Mouse (Mus musculus) kidney, postnatal 10 days (tissue): Measurements from ENCODE around the gene Fdxacb1.

Source experiments
- DNase-seq: peaks from one replicate; pipeline ENCODE4 v3.0.0; 2021; ENCODE audit warnings: mixed read lengths

Gene Fdxacb1

GRCm38 (mm10) chr9:50768107-50769002 lies at the start of gene Fdxacb1:
Gene Fdxacb1 (plus strand): TSS chr9:50768236.
- peak; percentile 99 for DNase-seq

GRCm38 (mm10) chr9:50718878-50719277 lies 49.2 kb upstream of the Fdxacb1 start:
- no peak for DNase-seq

GRCm38 (mm10) chr9:50721061-50721460 lies 47.0 kb upstream of the Fdxacb1 start:
- DNase-seq = peak; percentile 37

- DNase-seq = no peak
Measured at GRCm38 (mm10) chr9:50722451-50722911, 45.6 kb upstream of the Fdxacb1 start.

DNA sequence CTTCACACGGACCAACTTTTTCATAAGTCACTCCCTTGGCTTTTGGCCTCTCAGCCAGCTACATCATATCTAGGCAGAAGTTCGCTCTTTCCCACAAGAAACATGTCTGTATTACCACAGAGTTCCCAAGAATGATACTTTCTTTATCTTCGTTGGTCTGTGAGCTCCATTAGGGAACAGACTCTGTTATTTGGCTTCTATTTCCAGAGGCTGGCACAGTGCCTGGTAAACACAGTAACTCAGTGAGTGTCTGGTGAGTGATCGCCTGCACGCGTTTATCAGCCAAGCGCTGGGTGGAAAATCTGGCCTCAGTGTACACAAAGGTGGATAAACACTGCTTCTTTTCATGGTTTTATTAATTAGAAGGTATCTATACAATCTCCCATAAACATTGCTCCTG lies 44.6 kb upstream of the Fdxacb1 start:
- peak; percentile 82 for DNase-seq

DNA sequence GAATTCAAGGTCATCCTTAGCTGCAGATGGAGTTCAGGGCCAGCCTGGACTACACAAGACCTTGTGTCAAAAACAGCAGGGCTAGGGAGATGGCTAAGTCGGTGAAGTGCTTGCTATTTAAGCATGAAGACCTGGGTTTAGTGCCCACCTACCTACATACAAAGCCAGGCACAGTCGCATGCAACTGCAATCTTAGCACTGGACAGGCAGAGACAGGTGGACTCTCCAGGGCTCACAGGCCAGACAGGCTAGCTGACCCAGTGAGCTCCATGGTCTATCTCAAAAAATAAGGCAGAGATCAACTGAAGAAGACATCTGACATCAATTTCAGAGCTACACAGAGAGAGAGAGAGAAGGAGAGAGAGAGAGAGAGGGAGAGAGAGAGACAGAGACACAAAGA lies 43.9 kb upstream of the Fdxacb1 start:
- DNase-seq = no peak

- no peak for DNase-seq
Measured at GRCm38 (mm10) chr9:50724661-50725330, 43.2 kb upstream of the Fdxacb1 start.

DNA sequence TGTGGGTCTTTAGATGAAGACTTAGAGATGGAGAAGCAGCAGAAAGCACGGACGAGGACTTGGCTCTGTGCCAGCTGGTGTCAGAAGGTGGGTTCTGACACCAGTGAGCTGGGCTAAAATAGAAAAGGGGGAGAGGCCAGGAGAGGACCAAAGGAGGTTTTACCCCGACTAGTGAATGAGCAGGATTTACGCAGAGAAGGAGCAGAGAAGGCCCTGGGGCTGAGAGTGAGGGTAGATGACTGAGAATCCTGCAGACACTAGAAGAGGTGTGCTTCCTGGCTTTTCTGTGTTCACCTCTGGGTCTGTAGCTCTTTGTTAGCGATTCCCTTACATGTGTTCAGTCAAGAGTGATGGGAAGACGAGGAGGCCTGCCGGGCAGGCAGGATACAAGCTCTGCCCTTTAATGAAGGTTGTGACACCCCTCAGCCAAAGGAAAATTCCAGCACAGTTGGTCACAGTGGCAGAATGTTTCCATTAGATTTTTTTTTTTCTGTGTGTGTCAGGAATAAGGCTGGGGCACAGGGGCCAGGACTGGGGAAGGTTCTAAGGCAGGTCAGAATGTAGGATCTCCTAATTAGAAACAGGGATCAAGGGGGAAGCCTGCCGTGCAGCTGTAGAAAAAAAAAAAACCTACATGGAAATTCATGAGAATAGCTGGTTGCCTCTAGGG lies 42.0 kb upstream of the Fdxacb1 start:
- DNase-seq = no peak

DNA sequence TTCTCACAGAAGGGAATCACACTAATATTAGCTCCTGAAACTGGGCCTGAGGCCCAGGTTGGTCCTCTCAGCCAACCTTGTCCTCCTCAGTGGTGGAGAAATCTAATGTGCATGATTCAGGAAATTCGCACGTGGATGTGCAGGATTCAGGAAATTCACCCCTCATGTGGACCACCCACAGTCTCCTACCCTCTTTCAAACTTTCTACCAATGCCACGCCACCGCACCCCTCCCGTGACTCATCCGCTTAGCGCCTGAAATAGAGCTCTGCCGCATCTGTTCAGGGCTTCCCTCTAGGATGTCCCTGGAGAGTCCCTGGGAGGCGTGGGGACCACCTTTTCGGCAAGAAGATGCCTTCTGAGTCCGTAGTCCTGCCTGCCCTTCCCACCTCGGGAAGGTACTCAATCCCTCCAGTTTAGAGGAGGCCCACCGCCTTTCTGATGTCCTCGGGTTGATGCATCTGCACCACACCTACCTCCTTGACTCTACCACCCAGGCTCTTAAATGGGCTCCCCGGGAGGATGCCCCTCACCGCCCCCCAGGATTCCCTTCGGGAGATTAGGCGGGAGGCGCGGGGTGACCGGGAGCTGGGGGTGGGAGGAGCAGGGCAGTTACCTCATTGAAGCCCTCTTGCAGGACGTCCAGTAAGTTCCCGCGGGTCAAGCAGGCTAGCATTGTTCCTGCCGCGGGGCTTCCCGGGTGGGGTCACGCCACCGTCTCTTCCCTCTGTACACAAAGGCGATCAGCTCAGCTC lies 40.7 kb upstream of the Fdxacb1 start:
- no peak for DNase-seq

GRCm38 (mm10) chr9:50727925-50728651 lies 39.9 kb upstream of the Fdxacb1 start:
- peak; percentile 86 for DNase-seq

DNA sequence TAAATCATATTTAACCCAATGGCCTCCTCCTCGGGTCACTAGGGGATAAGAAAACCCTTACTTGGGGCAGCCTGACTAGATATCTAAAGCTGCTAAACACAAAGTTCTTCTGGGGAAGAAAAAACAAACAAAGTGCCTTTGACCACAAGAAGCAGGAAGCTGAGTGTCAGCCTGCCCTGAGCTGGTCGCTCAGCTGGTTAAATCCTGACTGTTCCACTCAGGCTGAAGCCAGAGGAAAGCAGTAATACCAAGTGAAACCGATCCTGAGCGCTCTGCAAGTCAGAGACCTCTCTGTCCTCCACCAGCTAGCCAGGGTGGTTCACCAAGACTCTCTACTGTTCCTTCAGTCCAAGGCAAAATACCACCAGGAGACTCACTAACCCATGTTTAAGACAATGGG lies 38.4 kb upstream of the Fdxacb1 start:
- DNase-seq = peak; percentile 48

GRCm38 (mm10) chr9:50732560-50732959 lies 35.5 kb upstream of the Fdxacb1 start:
- DNase-seq = no peak

GRCm38 (mm10) chr9:50734989-50735388 lies 33.0 kb upstream of the Fdxacb1 start:
- DNase-seq = peak; percentile 75

GRCm38 (mm10) chr9:50738914-50739870 lies 28.8 kb upstream of the Fdxacb1 start, which contains the start of gene Dixdc1:
Gene Dixdc1 (minus strand): TSS chr9:50739517.
- peak; percentile 96 for DNase-seq

- no peak for DNase-seq
Measured at GRCm38 (mm10) chr9:50740867-50741784, 26.9 kb upstream of the Fdxacb1 start.

DNA sequence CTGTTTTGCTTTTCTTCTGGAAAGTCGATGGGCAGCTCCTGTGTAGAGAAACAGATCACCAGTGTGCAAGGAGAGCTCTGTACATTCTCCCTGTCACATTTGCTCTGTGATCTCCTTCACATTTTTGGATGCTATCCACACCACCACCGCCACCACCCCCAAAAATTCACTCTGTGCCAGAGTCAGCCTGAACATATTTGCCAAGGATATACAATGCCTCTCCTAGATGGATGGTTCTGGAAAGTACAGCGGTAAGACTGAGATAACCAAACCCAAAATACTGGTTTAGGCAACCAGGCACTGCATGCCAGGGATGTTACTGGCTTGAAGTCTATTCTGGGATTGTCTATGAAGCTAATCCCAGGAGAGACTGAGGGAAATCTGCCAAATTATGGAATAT lies 25.8 kb upstream of the Fdxacb1 start:
- no peak for DNase-seq

GRCm38 (mm10) chr9:50742744-50743143 lies 25.3 kb upstream of the Fdxacb1 start:
- DNase-seq = no peak

DNA sequence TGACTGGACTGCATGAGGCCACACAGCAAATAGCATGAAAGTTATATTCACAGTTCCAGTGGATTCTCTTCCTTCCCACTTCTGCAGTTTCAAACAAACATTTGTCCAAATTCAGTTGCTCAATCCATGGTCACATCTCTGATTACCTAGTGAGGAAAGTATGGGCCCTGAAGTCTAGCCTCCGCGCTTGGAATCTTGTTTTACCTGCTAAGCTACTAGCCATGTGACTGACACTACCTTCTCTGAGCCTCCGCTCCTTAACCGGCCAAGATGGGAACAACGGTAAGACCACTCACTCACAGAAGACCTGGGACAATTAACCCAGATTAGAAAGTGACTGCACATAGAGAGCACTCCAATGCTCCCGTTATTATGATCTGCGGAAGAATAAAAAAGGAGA lies 22.2 kb upstream of the Fdxacb1 start:
- no peak for DNase-seq

DNA sequence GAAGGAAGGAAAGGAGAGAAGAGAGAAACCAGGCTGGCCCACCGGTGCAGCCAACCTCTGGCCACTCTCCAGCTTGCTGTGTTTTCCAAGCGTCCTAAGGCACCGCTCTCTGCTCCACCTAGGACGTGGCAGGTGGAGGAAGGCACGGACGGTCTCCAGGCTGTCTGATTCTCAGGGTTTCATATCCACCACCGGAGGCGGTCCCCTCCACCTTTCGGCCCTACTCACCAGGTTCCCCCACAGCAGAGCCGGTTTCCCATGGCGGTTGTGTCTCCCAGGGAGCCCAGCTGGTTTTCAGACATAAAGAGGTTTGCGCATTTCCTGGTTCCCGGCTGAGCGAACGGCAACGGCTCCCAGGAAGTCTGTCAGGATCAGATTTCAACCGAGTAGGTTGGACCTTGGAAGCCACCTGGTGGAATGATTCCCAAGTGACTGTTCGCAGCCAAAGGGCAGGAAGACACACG lies 21.8 kb upstream of the Fdxacb1 start, which contains the start of gene 2310030G06Rik:
Gene 2310030G06Rik (minus strand): TSS at position 323 of the 464 bp plus-strand sequence.
- peak; percentile 80 for DNase-seq
